Mouse (Mus musculus): ENCODE measurements around the gene Med13l.

GRCm38 (mm10) chr5:118762499-118763185 is 202.2 kb downstream of the Med13l start:
- TF ChIP-seq TAL1 (IDR thresholded peaks at IDR 0.05; ENCODE audit: low read length) (no peak), GATA1 (IDR thresholded peaks at IDR 0.05; ENCODE audit: low read length) (no peak)

Data from erythroblast, embryonic 14.5 days (primary cell).